Mouse (Mus musculus): Measurements from ENCODE around the gene Taf10. TPM values are rescaled to one million over a fixed set of nuclear protein-coding genes. Genes with fewer than 3 reads are reported as not detected.

The Taf10 gene
- 159 TPM for polyA plus RNA-seq (2014; fragmentation: Illumina TruSeq; extraction: RNeasy Lipid Tissue Mini Kit (QIAGEN cat#74804); ENCODE audit: insufficient read depth, low read depth, low replicate concordance)

DNA sequence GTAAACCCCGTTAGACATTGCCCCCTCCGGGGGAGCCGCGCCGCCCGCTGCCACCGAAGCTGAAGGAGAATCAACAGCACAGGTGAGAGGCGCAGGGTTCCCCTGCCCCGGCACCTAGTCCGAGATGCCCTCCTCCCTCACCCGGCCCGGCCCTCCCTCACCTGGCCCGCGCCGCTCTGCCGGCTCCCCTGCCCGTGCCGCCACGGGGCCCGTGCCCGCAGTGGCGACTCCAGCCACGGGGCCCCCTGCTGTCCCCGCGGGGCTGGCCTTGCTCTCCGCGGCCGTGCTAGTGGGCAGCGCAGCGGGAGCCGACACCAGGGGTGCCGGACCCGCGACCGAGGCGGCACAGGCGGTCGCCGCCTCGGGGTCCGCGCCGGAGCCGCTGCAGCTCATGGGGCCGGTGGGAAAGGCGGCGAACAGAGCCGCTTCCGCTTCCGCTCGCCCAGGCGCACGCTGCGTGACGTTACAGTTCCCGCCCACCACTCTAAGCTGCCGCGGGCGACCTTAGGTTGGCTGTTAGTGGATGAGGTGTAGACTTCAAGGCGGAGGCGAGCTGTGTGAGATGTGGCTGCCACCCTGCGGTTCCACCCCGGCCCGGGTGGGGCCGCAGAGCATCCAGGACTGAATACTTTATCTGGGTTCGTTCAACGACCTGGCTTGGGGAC lies at the start of gene Taf10:
Taf10 (minus strand) TSS at position 436 of the 665 bp plus-strand sequence.

DNA sequence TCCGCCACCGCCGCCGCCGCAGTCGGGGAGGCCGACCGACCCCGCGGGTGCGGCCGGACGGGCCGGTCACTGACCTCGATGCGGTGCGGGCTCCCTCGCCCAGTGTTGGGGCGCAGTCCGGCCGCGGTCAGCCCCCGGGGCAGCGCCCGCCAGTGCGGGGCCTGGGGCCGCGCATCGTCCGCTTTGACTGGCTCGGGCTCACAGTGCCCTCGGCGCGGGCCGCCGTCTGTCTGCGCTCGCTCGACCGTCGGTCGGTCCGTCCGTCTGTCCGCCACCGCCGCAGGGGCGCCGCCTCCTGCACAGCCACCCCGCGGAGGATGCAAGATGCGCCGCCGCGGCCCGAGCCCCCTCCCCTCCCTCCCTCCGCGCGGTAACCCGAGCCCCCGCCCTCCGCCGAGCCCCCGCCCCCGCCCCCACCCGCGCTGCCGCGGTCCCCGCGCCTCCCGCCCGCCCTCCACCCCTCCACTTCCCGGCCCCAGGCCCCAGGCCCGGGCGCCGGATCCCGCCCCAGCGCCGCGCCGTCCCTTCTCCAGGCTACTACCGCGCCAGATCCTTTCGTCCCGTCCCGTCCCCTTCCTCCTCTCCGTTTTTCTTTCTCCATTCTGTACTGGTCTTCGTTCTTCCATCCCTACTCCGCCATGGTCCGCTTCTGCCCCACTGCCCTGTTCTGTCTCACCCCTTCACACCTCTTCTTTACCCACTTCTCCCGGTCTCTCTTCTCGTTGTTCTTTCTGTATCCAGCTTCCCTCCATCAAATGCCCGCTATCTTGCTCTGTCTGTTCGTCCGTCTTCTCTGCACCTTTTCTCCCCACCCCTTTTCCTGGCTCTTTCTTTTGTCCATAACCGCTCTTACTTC lies 43.4 kb upstream of the Taf10 start, which contains the start of gene Dchs1:
Dchs1 (minus strand) TSS at position 370 of the 856 bp plus-strand sequence.

DNA sequence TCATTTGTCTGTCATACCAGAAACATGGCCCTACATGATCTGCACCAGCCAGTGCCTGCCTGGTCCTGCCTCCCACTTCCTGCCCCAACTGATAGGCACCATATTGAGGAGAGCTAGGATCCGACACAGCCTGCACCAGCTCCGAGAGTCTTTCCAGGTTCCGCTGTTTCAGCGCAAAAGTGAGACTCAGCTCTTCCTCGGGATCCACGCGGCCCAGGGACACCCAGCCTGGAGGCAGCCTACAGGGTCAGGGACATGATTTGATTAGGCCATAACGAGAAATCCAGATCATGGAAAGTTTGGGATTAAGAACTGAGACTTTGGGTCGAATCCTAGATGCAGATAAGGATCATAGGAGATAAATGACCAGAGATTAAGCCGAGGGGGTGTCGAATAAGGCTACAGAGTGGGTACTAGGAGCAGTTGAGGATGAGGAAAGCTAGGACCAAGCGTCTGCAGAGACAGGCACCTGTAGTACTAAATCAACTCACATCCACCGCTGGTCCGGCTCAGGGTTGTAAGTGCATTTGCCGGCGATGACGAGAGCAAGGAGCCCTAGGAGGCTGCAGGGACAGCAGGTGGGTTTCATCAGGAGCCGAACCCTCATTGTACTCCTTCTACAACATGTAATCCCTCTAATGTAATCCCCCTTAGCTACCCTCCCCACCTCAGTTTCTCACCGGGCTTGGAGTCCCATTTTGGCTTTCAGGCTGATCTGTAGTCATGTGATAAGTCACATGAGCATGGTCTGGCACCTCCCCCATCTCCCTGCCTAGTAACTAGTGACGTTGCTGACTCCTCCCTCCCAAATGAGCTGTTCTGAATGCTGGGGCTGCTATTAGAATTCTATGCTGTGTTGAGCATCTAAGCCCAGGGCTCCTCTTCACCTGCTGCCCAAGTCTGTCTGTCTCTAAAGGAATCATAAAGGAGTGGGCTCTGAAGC lies 7.6 kb upstream of the Taf10 start, which contains the start of gene Tpp1:
Tpp1 (minus strand) TSS at position 745 of the 943 bp plus-strand sequence.

GRCm38 (mm10) chr7:105736911-105737521 lies 7.1 kb downstream of the Taf10 start, which contains the start of gene Rrp8:
Gene Rrp8 (minus strand): TSS chr7:105737385.

GRCm38 (mm10) chr7:105736264-105736901 lies 7.8 kb downstream of the Taf10 start, which contains the start of gene Ilk:
Gene Ilk (plus strand): TSS chr7:105736592.

Other genes with a start within 250 kb of the Taf10 start
- gene Smpd1, start 190.0 kb downstream of the Taf10 start, polyA plus RNA-seq (2014; fragmentation: Illumina TruSeq; extraction: RNeasy Lipid Tissue Mini Kit (QIAGEN cat#74804); ENCODE audit: insufficient read depth, low read depth, low replicate concordance): 50.9 TPM
- 47.5 TPM for gene Apbb1, start 162.7 kb downstream of the Taf10 start, polyA plus RNA-seq (2014; fragmentation: Illumina TruSeq; extraction: RNeasy Lipid Tissue Mini Kit (QIAGEN cat#74804); ENCODE audit: insufficient read depth, low read depth, low replicate concordance)
- 1.7 TPM for gene Hpx, start 144.2 kb downstream of the Taf10 start, polyA plus RNA-seq (2014; fragmentation: Illumina TruSeq; extraction: RNeasy Lipid Tissue Mini Kit (QIAGEN cat#74804); ENCODE audit: insufficient read depth, low read depth, low replicate concordance)
- 57.8 TPM for gene Trim3, start 110.8 kb downstream of the Taf10 start, polyA plus RNA-seq (2014; fragmentation: Illumina TruSeq; extraction: RNeasy Lipid Tissue Mini Kit (QIAGEN cat#74804); ENCODE audit: insufficient read depth, low read depth, low replicate concordance)
- gene Timm10b, start 104.3 kb downstream of the Taf10 start, polyA plus RNA-seq (2014; fragmentation: Illumina TruSeq; extraction: RNeasy Lipid Tissue Mini Kit (QIAGEN cat#74804); ENCODE audit: insufficient read depth, low read depth, low replicate concordance): 129 TPM
- gene Arfip2, start 103.9 kb downstream of the Taf10 start, polyA plus RNA-seq (2014; fragmentation: Illumina TruSeq; extraction: RNeasy Lipid Tissue Mini Kit (QIAGEN cat#74804); ENCODE audit: insufficient read depth, low read depth, low replicate concordance): 29.0 TPM
- gene Gm45799, start 103.8 kb downstream of the Taf10 start, polyA plus RNA-seq (2014; fragmentation: Illumina TruSeq; extraction: RNeasy Lipid Tissue Mini Kit (QIAGEN cat#74804); ENCODE audit: insufficient read depth, low read depth, low replicate concordance): 16.7 TPM
- gene Dnhd1, start 93.5 kb downstream of the Taf10 start, polyA plus RNA-seq (2014; fragmentation: Illumina TruSeq; extraction: RNeasy Lipid Tissue Mini Kit (QIAGEN cat#74804); ENCODE audit: insufficient read depth, low read depth, low replicate concordance): 0.89 TPM
- gene Ilk, start 7.8 kb downstream of the Taf10 start, polyA plus RNA-seq (2014; fragmentation: Illumina TruSeq; extraction: RNeasy Lipid Tissue Mini Kit (QIAGEN cat#74804); ENCODE audit: insufficient read depth, low read depth, low replicate concordance): 157 TPM
- gene Rrp8, start 7.0 kb downstream of the Taf10 start, polyA plus RNA-seq (2014; fragmentation: Illumina TruSeq; extraction: RNeasy Lipid Tissue Mini Kit (QIAGEN cat#74804); ENCODE audit: insufficient read depth, low read depth, low replicate concordance): 10.1 TPM
- 42.1 TPM for gene Tpp1, start 7.9 kb upstream of the Taf10 start, polyA plus RNA-seq (2014; fragmentation: Illumina TruSeq; extraction: RNeasy Lipid Tissue Mini Kit (QIAGEN cat#74804); ENCODE audit: insufficient read depth, low read depth, low replicate concordance)
- 1.6 TPM for gene Dchs1, start 43.3 kb upstream of the Taf10 start, polyA plus RNA-seq (2014; fragmentation: Illumina TruSeq; extraction: RNeasy Lipid Tissue Mini Kit (QIAGEN cat#74804); ENCODE audit: insufficient read depth, low read depth, low replicate concordance)
- gene Mrpl17, start 66.7 kb upstream of the Taf10 start, polyA plus RNA-seq (2014; fragmentation: Illumina TruSeq; extraction: RNeasy Lipid Tissue Mini Kit (QIAGEN cat#74804); ENCODE audit: insufficient read depth, low read depth, low replicate concordance): 137 TPM
- gene Gm4070, start 209.6 kb upstream of the Taf10 start, polyA plus RNA-seq (2014; fragmentation: Illumina TruSeq; extraction: RNeasy Lipid Tissue Mini Kit (QIAGEN cat#74804); ENCODE audit: insufficient read depth, low read depth, low replicate concordance): 9.1 TPM

All from lung, adult 10 weeks (tissue).